Mouse (Mus musculus): ENCODE results near the gene Smim27.

- TF ChIP-seq CTCF (IDR thresholded peaks at IDR 0.05; ENCODE audit: low read depth, low read length) (no peak), POLR2AphosphoS5 (IDR thresholded peaks at IDR 0.05; ENCODE audit: insufficient replicate concordance, low read depth, low read length) (no peak), GATA1 (IDR thresholded peaks at IDR 0.05; ENCODE audit: borderline replicate concordance, low read length) (no peak), TAL1 (conservative IDR thresholded peaks at IDR 0.05; ENCODE audit: low read depth, low read length) (no peak)
Observed at GRCm38 (mm10) chr4:40226095-40226494, 43.3 kb upstream of the Smim27 start.
